Mouse (Mus musculus) E14TG2a.4 (cell line): ENCODE measurements around the gene Dysf.

Experiments
- H3K27me3 ChIP-seq: 2 replicates; pipeline ENCODE4 v1.6.1; 2014; ENCODE audit warnings: low read length, control low read depth; ENCODE audit not compliant: insufficient read depth
- H3K36me3 ChIP-seq: 2 replicates; pipeline ENCODE4 v1.6.1; 2014; ENCODE audit warnings: low read length, control low read depth; ENCODE audit not compliant: insufficient read depth
- H3K4me1 ChIP-seq: replicated peaks from 2 replicates; pipeline ENCODE4 v1.6.1; 2014; ENCODE audit warnings: low read depth, low read length, control low read depth
- H3K4me3 ChIP-seq: replicated peaks from 2 replicates; pipeline ENCODE4 v1.5.1; 2014; ENCODE audit warnings: mild to moderate bottlenecking, low read length
- H3K9me3 ChIP-seq: 2 replicates; pipeline ENCODE4 v1.6.1; 2014; ENCODE audit warnings: low read length, control low read depth
- CTCF ChIP-seq: conservative IDR thresholded peaks from 2 replicates; pipeline ENCODE4 v1.5.1; 2014; ENCODE audit warnings: low read length
- NANOG ChIP-seq: IDR thresholded peaks from 2 replicates; pipeline ENCODE4 v1.6.1; 2014; ENCODE audit warnings: borderline replicate concordance, low read length, mixed read lengths
- POU5F1 ChIP-seq: IDR thresholded peaks from 2 replicates; pipeline ENCODE4 v1.6.1; 2014; ENCODE audit warnings: low read length, borderline replicate concordance

Gene Dysf

GRCm38 (mm10) chr6:84173626-84174025 is 165.2 kb downstream of the Dysf start:
- no peaks in the 10 kb centered on the region for H3K27me3 ChIP-seq
- no peak overlapping the region for H3K4me3 ChIP-seq
- no peaks in the 10 kb centered on the region for H3K36me3 ChIP-seq
- TF ChIP-seq CTCF (no peak), POU5F1 (no peak), NANOG (no peak)
- H3K9me3 ChIP-seq: 0 out of 2 replicates have a peak, but pooled peaks cover 3% of the 10 kb centered on the region
- no peaks in the 10 kb centered on the region for H3K4me1 ChIP-seq

- H3K27me3 ChIP-seq: no peaks in the 10 kb centered on the region
- H3K4me1 ChIP-seq: no peaks in the 10 kb centered on the region
- H3K4me3 ChIP-seq: no peak overlapping the region
- no peaks in the 10 kb centered on the region for H3K36me3 ChIP-seq
- no peak for TF ChIP-seq CTCF
- TF ChIP-seq POU5F1: no peak
- no peak for TF ChIP-seq NANOG
- H3K9me3 ChIP-seq: 0 out of 2 replicates have a peak, but pooled peaks cover 3% of the 10 kb centered on the region
These were observed 170.5 kb downstream of the Dysf start for GRCm38 (mm10) chr6:84178776-84179405.

- TF ChIP-seq POU5F1: no peak
- H3K4me1 ChIP-seq: no peaks in the 10 kb centered on the region
- 0 out of 2 replicates have a peak, but pooled peaks cover 3% of the 10 kb centered on the region for H3K9me3 ChIP-seq
These were observed 173.1 kb downstream of the Dysf start for GRCm38 (mm10) chr6:84181452-84181851.

GRCm38 (mm10) chr6:84191656-84192250 is 183.4 kb downstream of the Dysf start:
- Histone ChIP-seq H3K27me3 (no peaks in the 10 kb centered on the region), H3K4me1 (no peaks in the 10 kb centered on the region), H3K36me3 (no peaks in the 10 kb centered on the region), H3K4me3 (no peak overlapping the region), H3K9me3 (no peaks in the 10 kb centered on the region)
- TF ChIP-seq CTCF (no peak), NANOG (no peak), POU5F1 (no peak)

More at GRCm38 (mm10) chr6:84181452-84181851, 173.1 kb downstream of the Dysf start:
- Histone ChIP-seq H3K4me3 (no peak overlapping the region), H3K36me3 (no peaks in the 10 kb centered on the region), H3K27me3 (no peaks in the 10 kb centered on the region)

GRCm38 (mm10) chr6:84196511-84196910 is 188.1 kb downstream of the Dysf start:
- Histone ChIP-seq H3K4me3 (no peak overlapping the region), H3K4me1 (no peaks in the 10 kb centered on the region), H3K9me3 (no peaks in the 10 kb centered on the region), H3K36me3 (no peaks in the 10 kb centered on the region), H3K27me3 (no peaks in the 10 kb centered on the region)
- no peak for TF ChIP-seq NANOG
- TF ChIP-seq POU5F1: no peak
- no peak for TF ChIP-seq CTCF

- H3K9me3 ChIP-seq: no peaks in the 10 kb centered on the region
- no peak overlapping the region for H3K4me3 ChIP-seq
- H3K27me3 ChIP-seq: no peaks in the 10 kb centered on the region
- no peaks in the 10 kb centered on the region for H3K4me1 ChIP-seq
- TF ChIP-seq CTCF: no peak
- TF ChIP-seq NANOG: no peak
- no peak for TF ChIP-seq POU5F1
- no peaks in the 10 kb centered on the region for H3K36me3 ChIP-seq
These were observed 189.4 kb downstream of the Dysf start for GRCm38 (mm10) chr6:84197811-84198213.

DNA sequence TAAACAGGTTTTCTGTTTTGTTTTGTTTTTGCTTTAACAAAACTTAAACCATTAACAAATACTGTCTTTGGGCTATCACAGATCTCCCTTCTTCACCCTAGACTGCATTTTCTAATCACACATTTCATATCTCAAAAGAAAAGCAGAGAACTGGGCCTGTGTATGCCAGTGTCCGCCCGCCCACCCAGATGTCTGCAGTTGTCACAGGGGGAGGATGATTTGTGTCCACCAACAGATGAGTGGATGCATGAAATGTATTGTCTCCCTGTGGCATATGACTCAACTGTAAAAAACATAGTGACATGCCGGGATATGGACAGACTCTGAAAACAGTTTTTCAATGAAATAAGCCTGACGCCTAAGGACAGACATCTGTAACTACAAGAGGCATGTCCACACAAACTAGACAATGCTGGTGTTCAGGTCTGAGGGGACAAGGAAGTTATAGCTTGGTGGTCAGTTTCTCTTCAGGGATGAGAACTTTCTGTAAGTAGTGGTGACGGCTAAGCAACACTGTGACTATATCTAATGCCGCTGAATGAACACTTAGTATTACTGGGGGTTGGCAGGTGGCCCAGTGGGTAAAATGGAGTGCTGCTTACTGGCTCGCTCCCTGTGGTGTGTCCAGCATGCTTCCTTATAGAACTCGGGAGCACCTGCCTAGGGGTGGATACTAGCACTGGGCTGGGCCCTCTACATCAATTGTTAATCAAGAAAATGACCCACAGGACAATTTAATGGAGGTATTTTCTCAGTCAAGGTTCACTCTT is 193.5 kb downstream of the Dysf start:
- no peak overlapping the region for H3K4me3 ChIP-seq
- H3K36me3 ChIP-seq: no peaks in the 10 kb centered on the region
- no peaks in the 10 kb centered on the region for H3K27me3 ChIP-seq
- H3K9me3 ChIP-seq: no peaks in the 10 kb centered on the region
- H3K4me1 ChIP-seq: 0 out of 2 replicates have a peak, but pooled peaks cover 8% of the 10 kb centered on the region
- TF ChIP-seq POU5F1: no peak
- TF ChIP-seq CTCF: no peak
- no peak for TF ChIP-seq NANOG

DNA sequence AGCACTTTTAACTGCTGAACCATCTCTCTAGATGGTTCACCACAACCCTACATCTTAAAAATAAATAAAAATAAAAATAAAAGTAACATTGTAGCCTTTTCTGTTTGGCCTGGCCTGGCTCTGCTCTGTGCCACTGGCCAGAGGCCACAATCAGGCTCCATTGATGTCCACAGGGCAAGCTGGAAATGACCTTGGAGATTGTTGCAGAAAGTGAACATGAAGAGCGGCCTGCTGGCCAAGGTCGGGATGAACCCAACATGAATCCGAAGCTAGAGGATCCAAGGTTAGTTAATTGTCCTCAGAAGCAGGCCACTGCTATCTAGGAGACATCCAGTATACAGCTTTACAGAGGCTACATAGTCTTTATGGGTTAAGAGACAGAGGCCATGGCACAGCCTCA is 197.2 kb downstream of the Dysf start:
- TF ChIP-seq POU5F1 (no peak), CTCF (no peak), NANOG (no peak)
- H3K36me3 ChIP-seq: no peaks in the 10 kb centered on the region
- H3K9me3 ChIP-seq: no peaks in the 10 kb centered on the region
- H3K4me1 ChIP-seq: 0 out of 2 replicates have a peak, but pooled peaks cover 8% of the 10 kb centered on the region
- H3K4me3 ChIP-seq: no peak overlapping the region
- no peaks in the 10 kb centered on the region for H3K27me3 ChIP-seq
